Mouse (Mus musculus) kidney, embryonic 14.5 days (tissue): Measurements from ENCODE around the gene Cyp4f39. TPM values are rescaled to one million over a fixed set of nuclear protein-coding genes. Genes with fewer than 3 reads are reported as not detected.

ENCODE experiments used
- ATAC-seq: fragments of 200-750 bp; cut with Nextera tagmentation; 2 replicates; pipeline ENCODE4 v1.8.0; 2017; ENCODE audit warnings: moderate number of reproducible peaks, mild to moderate bottlenecking, moderate TSS enrichment, moderate library complexity; ENCODE audit not compliant: low FRiP score, low TSS enrichment
- H3K27ac ChIP-seq: fragments of 300-500 bp; sonication (generic); 2 replicates; pipeline ENCODE4 v1.5.1; 2014; ENCODE audit warnings: low read depth, mild to moderate bottlenecking, low read length, moderate library complexity, mixed read lengths
- H3K27me3 ChIP-seq: fragments of 300-500 bp; sonication (generic); 2 replicates; pipeline ENCODE4 v1.6.1; 2014; ENCODE audit warnings: mild to moderate bottlenecking, low read length; ENCODE audit not compliant: control insufficient read depth, insufficient read depth
- H3K36me3 ChIP-seq: fragments of 300-500 bp; sonication (generic); 2 replicates; pipeline ENCODE4 v1.6.1; 2014; ENCODE audit warnings: low read length, mixed read lengths; ENCODE audit not compliant: control insufficient read depth, insufficient read depth
- H3K4me1 ChIP-seq: fragments of 300-500 bp; sonication (generic); 2 replicates; pipeline ENCODE4 v1.6.1; 2014; ENCODE audit warnings: low read length, mixed read lengths; ENCODE audit not compliant: control insufficient read depth, insufficient read depth
- H3K4me2 ChIP-seq: fragments of 300-500 bp; sonication (generic); replicated peaks from 2 replicates; pipeline ENCODE4 v1.6.1; 2014; ENCODE audit warnings: low read depth, mild to moderate bottlenecking, low read length
- H3K4me3 ChIP-seq: fragments of 300-500 bp; sonication (generic); 2 replicates; pipeline ENCODE4 v1.5.1; 2014; ENCODE audit warnings: mild to moderate bottlenecking, low read length
- H3K9ac ChIP-seq: fragments of 300-500 bp; sonication (generic); 2 replicates; pipeline ENCODE4 v1.6.1; 2014; ENCODE audit warnings: low read depth, mild to moderate bottlenecking, low read length, moderate library complexity
- H3K9me3 ChIP-seq: fragments of 300-500 bp; sonication (generic); 2 replicates; pipeline ENCODE4 v1.6.1; 2016; ENCODE audit warnings: low read length; ENCODE audit not compliant: control insufficient read depth
- WGBS: fragments of 180-500 bp; shearing (Covaris S2); extraction: QIAGEN DNeasy Blood & Tissue Kit; methylation state at CpG from one replicate; pipeline ENCODE4 v1.1.7; 2014; 5-methylcytosine and 5-hydroxymethylcytosine counted together
- polyA plus RNA-seq: library from polyadenylated mRNA; unstranded; fragments of >200 nt; fragmentation: Nextera tagmentation; extraction: Ambion mirVana; gene quantifications from 2 replicates; pipeline ENCODE4 v1.2.1, GENCODE M21; 2014

The Cyp4f39 gene
- polyA plus RNA-seq, 1 experiment from 2014 or later: 0.72 TPM

GRCm38 (mm10) chr17:32426610-32427009 is 25.9 kb upstream of the Cyp4f39 start:
- Histone ChIP-seq H3K9me3 (no peaks in the 10 kb centered on the region), H3K4me1 (no peaks in the 10 kb centered on the region), H3K9ac (no peak overlapping the region), H3K4me3 (no peak overlapping the region), H3K27me3 (no peaks in the 10 kb centered on the region), H3K4me2 (no peak overlapping the region), H3K36me3 (no peaks in the 10 kb centered on the region), H3K27ac (no peak overlapping the region)
- no peak for ATAC-seq

GRCm38 (mm10) chr17:32431972-32432371 is 20.6 kb upstream of the Cyp4f39 start:
- no peaks in the 10 kb centered on the region for H3K36me3 ChIP-seq
- H3K4me3 ChIP-seq: no peak overlapping the region
- no peaks in the 10 kb centered on the region for H3K4me1 ChIP-seq
- H3K9me3 ChIP-seq: no peaks in the 10 kb centered on the region
- no peak overlapping the region for H3K27ac ChIP-seq
- no peaks in the 10 kb centered on the region for H3K27me3 ChIP-seq
- ATAC-seq: no peak
- H3K4me2 ChIP-seq: no peak overlapping the region
- no peak overlapping the region for H3K9ac ChIP-seq
- 62% methylated on average over 3 of the region's 3 CpGs for WGBS

GRCm38 (mm10) chr17:32434324-32434723 is 18.2 kb upstream of the Cyp4f39 start:
- no peaks in the 10 kb centered on the region for H3K4me1 ChIP-seq
- H3K9ac ChIP-seq: no peak overlapping the region
- no peak overlapping the region for H3K4me3 ChIP-seq
- ATAC-seq: no peak
- WGBS: 38% methylated on average over 4 of the region's 4 CpGs
- no peak overlapping the region for H3K27ac ChIP-seq
- no peaks in the 10 kb centered on the region for H3K36me3 ChIP-seq
- 0 out of 2 replicates have a peak, but pooled peaks cover under 1% of the 10 kb centered on the region for H3K27me3 ChIP-seq
- no peak overlapping the region for H3K4me2 ChIP-seq
- H3K9me3 ChIP-seq: no peaks in the 10 kb centered on the region

GRCm38 (mm10) chr17:32435151-32435550 is 17.4 kb upstream of the Cyp4f39 start:
- 67% methylated on average over 5 of the region's 5 CpGs for WGBS
- H3K27ac ChIP-seq: no peak overlapping the region

DNA sequence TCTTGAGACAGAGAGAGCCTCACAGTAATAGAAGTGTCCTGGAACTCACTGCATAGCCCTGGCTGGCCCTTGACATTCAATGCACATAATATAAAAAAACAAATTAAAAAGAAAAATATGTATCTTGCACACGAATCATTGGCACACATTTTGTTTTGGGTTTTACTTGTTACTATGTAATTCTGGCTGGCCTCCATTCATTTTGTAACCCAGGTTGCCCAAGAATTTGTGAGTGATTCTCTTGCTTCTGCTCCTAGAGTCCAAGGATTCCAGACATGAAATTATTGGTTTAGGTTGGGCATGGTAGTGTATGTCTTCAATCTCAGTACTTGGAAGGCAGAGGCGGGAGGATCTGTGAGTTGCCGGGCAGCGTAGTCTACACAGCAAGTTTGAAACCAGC is 15.4 kb upstream of the Cyp4f39 start:
- 0 out of 2 replicates have a peak, but pooled peaks cover 4% of the 10 kb centered on the region for H3K27me3 ChIP-seq
- H3K4me2 ChIP-seq: no peak overlapping the region
- H3K36me3 ChIP-seq: no peaks in the 10 kb centered on the region
- no peaks in the 10 kb centered on the region for H3K4me1 ChIP-seq
- no peaks in the 10 kb centered on the region for H3K9me3 ChIP-seq
- no peak overlapping the region for H3K4me3 ChIP-seq
- ATAC-seq: no peak
- H3K9ac ChIP-seq: no peak overlapping the region
- H3K27ac ChIP-seq: no peak overlapping the region
- WGBS: 94% methylated on average over 4 of the region's 4 CpGs

More at GRCm38 (mm10) chr17:32435151-32435550, 17.4 kb upstream of the Cyp4f39 start:
- Histone ChIP-seq H3K4me1 (no peaks in the 10 kb centered on the region), H3K4me3 (no peak overlapping the region), H3K27me3 (0 out of 2 replicates have a peak, but pooled peaks cover 4% of the 10 kb centered on the region), H3K9me3 (no peaks in the 10 kb centered on the region), H3K9ac (no peak overlapping the region), H3K4me2 (no peak overlapping the region), H3K36me3 (no peaks in the 10 kb centered on the region)
- no peak for ATAC-seq

DNA sequence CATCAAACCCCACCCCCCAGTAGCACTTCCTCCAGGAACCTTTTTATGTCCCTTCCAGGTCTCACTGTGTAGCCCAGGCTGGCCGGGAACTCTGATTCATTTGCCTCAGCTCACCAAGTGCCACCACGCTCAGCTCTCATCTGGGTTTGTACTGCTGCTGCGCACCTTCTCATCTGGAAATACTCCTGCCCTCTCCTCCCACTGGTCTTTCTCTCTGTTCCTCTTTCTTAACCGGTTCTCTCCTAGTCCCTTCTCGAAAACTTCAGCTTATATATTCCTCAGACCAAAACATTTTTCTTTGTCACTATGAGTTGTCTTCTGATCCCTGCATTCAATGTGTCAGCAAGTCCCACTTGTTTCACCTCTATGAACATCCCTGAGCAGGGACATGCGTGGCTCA is 9.3 kb upstream of the Cyp4f39 start:
- Histone ChIP-seq H3K27ac (no peak overlapping the region), H3K9me3 (no peaks in the 10 kb centered on the region), H3K4me1 (no peaks in the 10 kb centered on the region), H3K36me3 (no peaks in the 10 kb centered on the region), H3K4me2 (no peak overlapping the region), H3K4me3 (no peak overlapping the region), H3K9ac (no peak overlapping the region), H3K27me3 (0 out of 2 replicates have a peak, but pooled peaks cover 4% of the 10 kb centered on the region)
- 76% methylated on average over 6 of the region's 6 CpGs for WGBS
- ATAC-seq: no peak

DNA sequence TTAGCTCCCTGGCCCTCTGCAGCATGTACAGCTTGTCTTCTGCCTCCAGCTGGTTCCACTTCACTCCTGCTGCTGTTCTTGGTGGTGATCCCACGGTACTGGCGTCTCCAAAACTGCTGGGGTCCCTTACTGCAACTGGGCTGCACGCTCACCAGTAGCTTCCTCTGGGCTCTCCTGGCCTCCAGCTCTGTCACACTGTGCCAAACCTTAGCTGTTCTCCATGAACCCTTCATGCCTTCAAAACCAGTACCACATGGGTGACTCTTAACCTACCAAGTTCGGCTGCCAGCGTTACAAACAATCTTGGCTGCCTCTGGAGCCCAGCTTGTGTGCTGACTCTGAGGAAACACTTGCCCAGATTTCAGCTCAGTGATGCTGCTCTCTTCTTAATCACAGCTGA is 7.5 kb upstream of the Cyp4f39 start:
- no peak overlapping the region for H3K27ac ChIP-seq
- no peak for ATAC-seq
- H3K4me2 ChIP-seq: no peak overlapping the region
- H3K27me3 ChIP-seq: no peaks in the 10 kb centered on the region
- WGBS: 78% methylated on average over 5 of the region's 5 CpGs
- H3K9me3 ChIP-seq: peaks cover 2% of the 10 kb centered on the region; the same call in 1 of the 2 replicates
- H3K9ac ChIP-seq: no peak overlapping the region
- no peaks in the 10 kb centered on the region for H3K4me1 ChIP-seq
- no peak overlapping the region for H3K4me3 ChIP-seq
- no peaks in the 10 kb centered on the region for H3K36me3 ChIP-seq

GRCm38 (mm10) chr17:32447195-32447594 is 5.3 kb upstream of the Cyp4f39 start:
- Histone ChIP-seq H3K9me3 (peaks cover 2% of the 10 kb centered on the region; the same call in 1 of the 2 replicates), H3K27ac (no peak overlapping the region), H3K36me3 (no peaks in the 10 kb centered on the region), H3K9ac (no peak overlapping the region), H3K4me1 (no peaks in the 10 kb centered on the region), H3K4me2 (no peak overlapping the region), H3K27me3 (no peaks in the 10 kb centered on the region), H3K4me3 (no peak overlapping the region)
- ATAC-seq: no peak

DNA sequence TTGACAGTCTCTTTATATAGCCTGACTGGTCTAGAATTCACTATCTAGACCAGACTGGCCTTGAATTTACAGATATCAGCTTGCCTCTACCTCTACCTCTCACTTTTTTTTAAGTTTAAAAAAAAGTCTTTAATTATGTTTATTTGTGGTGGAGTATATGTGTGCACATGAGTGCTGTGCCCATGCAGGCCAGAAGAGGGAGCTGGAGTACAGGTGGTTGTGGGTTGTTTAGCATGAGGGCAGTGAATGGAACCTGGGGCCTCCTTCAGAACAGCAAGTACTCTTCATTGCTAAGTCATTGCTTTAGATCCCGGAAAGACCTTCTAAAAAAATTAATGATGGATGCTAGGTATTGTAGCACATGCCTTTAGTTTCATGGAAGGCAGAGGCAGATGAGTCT is 3.5 kb upstream of the Cyp4f39 start:
- H3K9me3 ChIP-seq: peaks cover 2% of the 10 kb centered on the region; the same call in 1 of the 2 replicates
- H3K4me2 ChIP-seq: no peak overlapping the region
- no peak overlapping the region for H3K27ac ChIP-seq
- no peaks in the 10 kb centered on the region for H3K36me3 ChIP-seq
- no peaks in the 10 kb centered on the region for H3K4me1 ChIP-seq
- H3K4me3 ChIP-seq: no peak overlapping the region
- no peak for ATAC-seq
- H3K9ac ChIP-seq: no peak overlapping the region
- H3K27me3 ChIP-seq: peaks cover 9% of the 10 kb centered on the region
- 93% methylated on average over 1 of the region's 1 CpGs for WGBS
